Mouse (Mus musculus): ENCODE results near the gene Rdh11. TPM values are rescaled to one million over a fixed set of nuclear protein-coding genes. Genes with fewer than 3 reads are reported as not detected.

The Rdh11 gene
- polyA plus RNA-seq, 1 experiment = 10.0 TPM

GRCm38 (mm10) chr12:79149653-79150052 lies 42.4 kb downstream of the Rdh11 start:
- TF ChIP-seq CTCF (IDR thresholded peaks at IDR 0.05; ENCODE audit: insufficient read depth, low read length) (no peak), POLR2A (IDR thresholded peaks at IDR 0.05; ENCODE audit: borderline replicate concordance, extremely low read depth, low read depth, low read length) (no peak)
- DNase-seq = no peak
- 94% methylated on average over 6 of the region's 6 CpGs for WGBS
- Histone ChIP-seq H3K4me1 (ENCODE audit: control insufficient read depth, insufficient read depth, low read length) (no peaks in the 10 kb centered on the region), H3K4me3 (replicated peaks; ENCODE audit: extremely low read depth, low read depth, low read length) (no peak overlapping the region)

- Histone ChIP-seq H3K4me1 (ENCODE audit: control insufficient read depth, insufficient read depth, low read length) (no peaks in the 10 kb centered on the region), H3K4me3 (replicated peaks; ENCODE audit: extremely low read depth, low read depth, low read length) (no peak overlapping the region)
- DNase-seq = no peak
- TF ChIP-seq CTCF (IDR thresholded peaks at IDR 0.05; ENCODE audit: insufficient read depth, low read length) (no peak), POLR2A (IDR thresholded peaks at IDR 0.05; ENCODE audit: borderline replicate concordance, extremely low read depth, low read depth, low read length) (no peak)
Measured at GRCm38 (mm10) chr12:79141384-79141783, 50.7 kb downstream of the Rdh11 start.

GRCm38 (mm10) chr12:79140811-79141210 lies 51.3 kb downstream of the Rdh11 start:
- TF ChIP-seq POLR2A (IDR thresholded peaks at IDR 0.05; ENCODE audit: borderline replicate concordance, extremely low read depth, low read depth, low read length) (no peak), CTCF (IDR thresholded peaks at IDR 0.05; ENCODE audit: insufficient read depth, low read length) (no peak)
- Histone ChIP-seq H3K4me3 (replicated peaks; ENCODE audit: extremely low read depth, low read depth, low read length) (no peak overlapping the region), H3K4me1 (ENCODE audit: control insufficient read depth, insufficient read depth, low read length) (no peaks in the 10 kb centered on the region)
- 85% methylated on average over 2 of the region's 2 CpGs for WGBS
- no peak for DNase-seq

- Histone ChIP-seq H3K4me3 (replicated peaks; ENCODE audit: extremely low read depth, low read depth, low read length) (no peak overlapping the region), H3K4me1 (ENCODE audit: control insufficient read depth, insufficient read depth, low read length) (no peaks in the 10 kb centered on the region)
- no peak for DNase-seq
- no peak for TF ChIP-seq POLR2A (IDR thresholded peaks at IDR 0.05; ENCODE audit: borderline replicate concordance, extremely low read depth, low read depth, low read length)
- no peak for TF ChIP-seq CTCF (IDR thresholded peaks at IDR 0.05; ENCODE audit: insufficient read depth, low read length)
- WGBS = 48% methylated on average over 1 of the region's 1 CpGs
Measured at GRCm38 (mm10) chr12:79139417-79139816, 52.7 kb downstream of the Rdh11 start.

GRCm38 (mm10) chr12:79138999-79139398 lies 53.1 kb downstream of the Rdh11 start:
- Histone ChIP-seq H3K4me3 (replicated peaks; ENCODE audit: extremely low read depth, low read depth, low read length) (no peak overlapping the region), H3K4me1 (ENCODE audit: control insufficient read depth, insufficient read depth, low read length) (no peaks in the 10 kb centered on the region)
- TF ChIP-seq POLR2A (IDR thresholded peaks at IDR 0.05; ENCODE audit: borderline replicate concordance, extremely low read depth, low read depth, low read length) (no peak), CTCF (IDR thresholded peaks at IDR 0.05; ENCODE audit: insufficient read depth, low read length) (no peak)
- DNase-seq = no peak

GRCm38 (mm10) chr12:79136949-79137348 lies 55.1 kb downstream of the Rdh11 start:
- no peak for TF ChIP-seq POLR2A (IDR thresholded peaks at IDR 0.05; ENCODE audit: borderline replicate concordance, extremely low read depth, low read depth, low read length)
- TF ChIP-seq CTCF (IDR thresholded peaks at IDR 0.05; ENCODE audit: insufficient read depth, low read length) = no peak
- Histone ChIP-seq H3K4me1 (ENCODE audit: control insufficient read depth, insufficient read depth, low read length) (no peaks in the 10 kb centered on the region), H3K4me3 (replicated peaks; ENCODE audit: extremely low read depth, low read depth, low read length) (no peak overlapping the region)
- 76% methylated on average over 7 of the region's 7 CpGs for WGBS
- DNase-seq = no peak

- no peak for TF ChIP-seq POLR2A (IDR thresholded peaks at IDR 0.05; ENCODE audit: borderline replicate concordance, extremely low read depth, low read depth, low read length)
- no peak for TF ChIP-seq CTCF (IDR thresholded peaks at IDR 0.05; ENCODE audit: insufficient read depth, low read length)
- Histone ChIP-seq H3K4me3 (replicated peaks; ENCODE audit: extremely low read depth, low read depth, low read length) (no peak overlapping the region), H3K4me1 (ENCODE audit: control insufficient read depth, insufficient read depth, low read length) (no peaks in the 10 kb centered on the region)
- no peak for DNase-seq
- WGBS = 28% methylated on average over 4 of the region's 4 CpGs
Measured at GRCm38 (mm10) chr12:79135105-79135504, 57.0 kb downstream of the Rdh11 start.

- no peaks in the 10 kb centered on the region for H3K4me1 ChIP-seq (ENCODE audit: control insufficient read depth, insufficient read depth, low read length)
- no peak overlapping the region for H3K4me3 ChIP-seq (replicated peaks; ENCODE audit: extremely low read depth, low read depth, low read length)
- no peak for DNase-seq
- 44% methylated on average over 8 of the region's 8 CpGs for WGBS
- no peak for TF ChIP-seq CTCF (IDR thresholded peaks at IDR 0.05; ENCODE audit: insufficient read depth, low read length)
- no peak for TF ChIP-seq POLR2A (IDR thresholded peaks at IDR 0.05; ENCODE audit: borderline replicate concordance, extremely low read depth, low read depth, low read length)
Measured at GRCm38 (mm10) chr12:79134676-79135075, 57.4 kb downstream of the Rdh11 start.

GRCm38 (mm10) chr12:79131706-79132460 lies 60.2 kb downstream of the Rdh11 start:
- no peaks in the 10 kb centered on the region for H3K4me1 ChIP-seq (ENCODE audit: control insufficient read depth, insufficient read depth, low read length)
- 23% methylated on average over 5 of the region's 5 CpGs for WGBS
- peak; percentile 13 for DNase-seq
- TF ChIP-seq POLR2A (IDR thresholded peaks at IDR 0.05; ENCODE audit: borderline replicate concordance, extremely low read depth, low read depth, low read length) = no peak
- peak overlapping the region; percentile 6 for H3K4me3 ChIP-seq (replicated peaks; ENCODE audit: extremely low read depth, low read depth, low read length)

- TF ChIP-seq POLR2A (IDR thresholded peaks at IDR 0.05; ENCODE audit: borderline replicate concordance, extremely low read depth, low read depth, low read length) (no peak), CTCF (IDR thresholded peaks at IDR 0.05; ENCODE audit: insufficient read depth, low read length) (no peak)
- WGBS = 1% methylated on average over 22 of the region's 22 CpGs
- DNase-seq = peak; percentile 9
- Histone ChIP-seq H3K4me1 (ENCODE audit: control insufficient read depth, insufficient read depth, low read length) (no peaks in the 10 kb centered on the region), H3K4me3 (replicated peaks; ENCODE audit: extremely low read depth, low read depth, low read length) (peak overlapping the region; percentile 29)
Measured at GRCm38 (mm10) chr12:79131178-79131675, 60.9 kb downstream of the Rdh11 start.
